ENCODE assay signal across 8 mouse cellular contexts in the genomic region with DNA sequence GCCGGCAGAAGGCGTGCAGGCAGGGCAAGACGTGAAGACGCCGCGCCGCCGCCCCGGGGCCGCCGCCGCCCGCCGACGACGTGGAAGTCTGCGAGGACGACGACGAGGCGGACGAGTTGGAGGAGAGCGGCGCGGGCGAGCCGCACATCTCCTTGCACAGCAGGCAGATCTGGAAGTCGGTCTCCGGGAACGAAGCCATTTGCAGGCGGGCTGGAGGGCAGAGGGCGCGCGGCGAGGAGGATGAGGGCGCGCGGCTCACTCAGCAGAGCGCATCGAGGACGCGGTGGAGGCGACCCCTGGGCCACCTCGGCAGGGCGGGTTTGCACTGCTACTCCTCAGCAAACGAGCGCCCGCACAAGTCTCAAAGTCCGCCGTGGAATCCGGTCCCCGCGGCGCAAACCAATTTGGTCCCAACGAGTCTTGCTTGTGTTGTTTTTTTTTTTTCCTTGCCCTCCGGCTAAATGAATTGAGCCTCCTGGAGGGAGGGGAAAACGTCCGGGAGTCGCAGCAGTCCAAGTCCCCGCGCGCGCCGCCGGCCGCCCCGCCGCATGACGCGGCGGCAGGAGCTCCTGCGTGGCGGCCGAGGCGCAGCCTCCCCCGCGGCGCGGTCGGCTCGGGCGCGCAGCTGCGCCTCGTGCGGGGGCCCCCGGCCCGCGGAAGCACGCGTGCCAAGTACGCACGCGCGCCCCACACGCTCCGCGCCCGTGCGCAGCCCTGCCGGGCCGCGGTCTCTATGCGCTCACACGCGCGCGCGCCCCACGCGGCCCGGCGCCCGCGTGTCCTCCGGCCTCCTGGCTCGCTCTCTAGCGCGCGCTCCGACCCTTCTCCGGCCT. TPM values are rescaled to one million over a fixed set of nuclear protein-coding genes. Genes with fewer than 3 reads are reported as not detected.
DNase-seq lines count a peak whose midpoint lies in the region; ATAC-seq lines count a peak whose summit lies in the region.

No protein-coding gene starts in this region.

- intact Hi-C loops in gastrocnemius, postnatal 14 days (cut with DNase I; ENCODE audit: low total_unique reads): no loop called here

- H3K4me2 ChIP-seq in neural tube, embryonic 11.5 days (ENCODE audit: low read depth): peak overlapping the region; percentile 92
- peak overlapping the region; percentile 92 for H3K4me2 ChIP-seq in midbrain, embryonic 11.5 days

- peak overlapping the region; percentile 95 for H3K9ac ChIP-seq in neural tube, embryonic 11.5 days (ENCODE audit: low read length)
- peak overlapping the region; percentile 72 for H3K9ac ChIP-seq in midbrain, embryonic 11.5 days (ENCODE audit: low read length)

- H3K27ac ChIP-seq in neural tube, embryonic 11.5 days (ENCODE audit: low read depth, low read length): peak overlapping the region; percentile 96
- peak overlapping the region; percentile 81 for H3K27ac ChIP-seq in midbrain, embryonic 11.5 days (ENCODE audit: low read depth, low read length)

- ATAC-seq in CD4-positive, CD25-positive, alpha-beta regulatory T cell, adult 4 months: no peak
- ATAC-seq in neural tube, embryonic 11.5 days (ENCODE audit: insufficient read depth, low FRiP score, low TSS enrichment): peak; percentile 13; the same call in 1 of the 2 replicates
- ATAC-seq in midbrain, embryonic 11.5 days (ENCODE audit: low FRiP score): peak; percentile 31

- H3K27me3 ChIP-seq in neural tube, embryonic 11.5 days (ENCODE audit: control insufficient read depth, insufficient read depth, low read length): no peaks in the 10 kb centered on the region
- no peaks in the 10 kb centered on the region for H3K27me3 ChIP-seq in midbrain, embryonic 11.5 days (ENCODE audit: control insufficient read depth, insufficient read depth, low read length)

- H3K9me3 ChIP-seq in neural tube, embryonic 11.5 days (ENCODE audit: control insufficient read depth, low read length): no peaks in the 10 kb centered on the region
- H3K9me3 ChIP-seq in midbrain, embryonic 11.5 days (ENCODE audit: control insufficient read depth, low read length): no peaks in the 10 kb centered on the region

- under 1% methylated on average over 117 of the region's 122 CpGs for WGBS in neural tube, embryonic 11.5 days
- under 1% methylated on average over 111 of the region's 122 CpGs for WGBS in midbrain, embryonic 11.5 days

- peaks cover 14% of the 10 kb centered on the region for H3K4me1 ChIP-seq in neural tube, embryonic 11.5 days (ENCODE audit: control insufficient read depth, insufficient read depth, low read length)
- H3K4me1 ChIP-seq in midbrain, embryonic 11.5 days (ENCODE audit: control insufficient read depth, insufficient read depth, low read length): peaks cover 29% of the 10 kb centered on the region

- peak overlapping the region; percentile 78 for H3K4me3 ChIP-seq in neural tube, embryonic 11.5 days (ENCODE audit: low read depth, low read length)
- peak overlapping the region; percentile 74 for H3K4me3 ChIP-seq in midbrain, embryonic 11.5 days (ENCODE audit: low read depth, low read length)

- no peaks in the 10 kb centered on the region for H3K36me3 ChIP-seq in neural tube, embryonic 11.5 days (ENCODE audit: control insufficient read depth, insufficient read depth, low read length)
- H3K36me3 ChIP-seq in midbrain, embryonic 11.5 days (ENCODE audit: control insufficient read depth, insufficient read depth, low read length): no peaks in the 10 kb centered on the region

- peak; percentile 25 for DNase-seq in CD4-positive, CD25-positive, alpha-beta regulatory T cell, adult 2 months (ENCODE audit: low read depth, low spot score)
- DNase-seq in neural tube, embryonic 11.5 days (ENCODE audit: low spot score): peak; percentile 71
- no peak for DNase-seq in neural tube, embryonic 10.5 days (ENCODE audit: extremely low spot score, low spot score)
- DNase-seq in induced T-regulatory cell, adult 2 months (ENCODE audit: low read depth): peak; percentile 39
- peak; percentile 97 for DNase-seq in midbrain, embryonic 11.5 days (ENCODE audit: low spot score, missing footprints)
- DNase-seq in yolk sac, embryonic 10.5 days (ENCODE audit: low spot score): no peak
- no peak for DNase-seq in gastrocnemius, postnatal 14 days

RNA-seq across cellular contexts. Expression of gene Trim71, which starts 1.0 kb away (rescaled TPM):
- not detected for polyA plus RNA-seq in CD4-positive, CD25-positive, alpha-beta regulatory T cell, adult 4 months (2017; shearing (Covaris generic))
- 2.1 and 2.2 TPM in 2 replicates for polyA plus RNA-seq in neural tube, embryonic 11.5 days (2014; fragmentation: Nextera tagmentation; extraction: Ambion mirVana)
- 1.6 and 2.2 TPM in 2 replicates for polyA plus RNA-seq in midbrain, embryonic 11.5 days (2014; fragmentation: Nextera tagmentation; extraction: Ambion mirVana)
- total RNA-seq in gastrocnemius, postnatal 14 days (2021): not detected

RNA-seq across cellular contexts. Expression of gene C130032M10Rik, which starts 47.6 kb away (rescaled TPM):
- not detected for polyA plus RNA-seq in CD4-positive, CD25-positive, alpha-beta regulatory T cell, adult 4 months (2017; shearing (Covaris generic))
- polyA plus RNA-seq in neural tube, embryonic 11.5 days (2014; fragmentation: Nextera tagmentation; extraction: Ambion mirVana): not detected in 2 replicates
- not detected in 2 replicates for polyA plus RNA-seq in midbrain, embryonic 11.5 days (2014; fragmentation: Nextera tagmentation; extraction: Ambion mirVana)
- total RNA-seq in gastrocnemius, postnatal 14 days (2021): not detected

RNA-seq across cellular contexts. Expression of gene Ccr4, which starts 58.4 kb away (rescaled TPM):
- polyA plus RNA-seq in CD4-positive, CD25-positive, alpha-beta regulatory T cell, adult 4 months (2017; shearing (Covaris generic)): 10 to 100 TPM; 27.8 to 29.8 TPM
- polyA plus RNA-seq in neural tube, embryonic 11.5 days (2014; fragmentation: Nextera tagmentation; extraction: Ambion mirVana): 0.08 TPM in 1 of 2 replicates, not detected in the other
- polyA plus RNA-seq in midbrain, embryonic 11.5 days (2014; fragmentation: Nextera tagmentation; extraction: Ambion mirVana): not detected in 2 replicates
- not detected for total RNA-seq in gastrocnemius, postnatal 14 days (2021)

Comparison
In these comparisons a context has a peak if more than half of its experiments do, and no peak if none do; other contexts are left out.
1. DNase-seq: peak in CD4-positive, CD25-positive, alpha-beta regulatory T cell, adult 2 months (single experiment), neural tube, embryonic 11.5 days (single experiment), induced T-regulatory cell, adult 2 months (single experiment) and midbrain, embryonic 11.5 days (single experiment); none in neural tube, embryonic 10.5 days (single experiment), yolk sac, embryonic 10.5 days (single experiment) and gastrocnemius, postnatal 14 days (single experiment).
2. RNA of gene Ccr4, which starts 58.4 kb away (polyA plus RNA-seq): 27.8 to 29.8 TPM in CD4-positive, CD25-positive, alpha-beta regulatory T cell, adult 4 months; 0.08 TPM in neural tube, embryonic 11.5 days and not detected in midbrain, embryonic 11.5 days; every median in the first group is over 10 times any median in the second.